Mouse (Mus musculus): ENCODE measurements around the gene Lemd1. TPM values are rescaled to one million over a fixed set of nuclear protein-coding genes. Genes with fewer than 3 reads are reported as not detected.

Lemd1 gene
- polyA plus RNA-seq (2015; fragmentation: Nextera tagmentation; extraction: Ambion mirVana): 0.79 TPM in 1 of 2 replicates, not detected in the other

- H3K4me1 ChIP-seq (ENCODE audit: insufficient read depth, low read depth, low read length): no peaks in the 10 kb centered on the region
- WGBS: 2% methylated on average over 32 of the region's 34 CpGs
- no peak within 1 kb of the TSS for H3K27ac ChIP-seq (ENCODE audit: low read length)
- H3K27me3 ChIP-seq (replicated peaks; ENCODE audit: insufficient read depth, low read length): peaks cover 33% of the 10 kb centered on the region
- H3K9ac ChIP-seq (replicated peaks; ENCODE audit: low read depth): 0 out of 2 replicates have a peak within 1 kb of the TSS, but pooled peaks have one; percentile 23
- peak within 1 kb of the TSS; percentile 53 for H3K4me3 ChIP-seq (ENCODE audit: low read depth, low read length)
- no peaks in the 10 kb centered on the region for H3K36me3 ChIP-seq (ENCODE audit: insufficient read depth, low read length)
- no peaks in the 10 kb centered on the region for H3K9me3 ChIP-seq (ENCODE audit: low read length)
- peak within 1 kb of the TSS; percentile 94 for H3K4me2 ChIP-seq (replicated peaks; ENCODE audit: low read depth, low read length)
- TF ChIP-seq CTCF (IDR thresholded peaks at IDR 0.05) (no peak), EP300 (IDR thresholded peaks at IDR 0.05) (no peak)
- ATAC-seq (no peak), DNase-seq (ENCODE audit: low spot score) (no peak)
Measured at GRCm38 (mm10) chr1:132191093-132191785, at the start of gene Lemd1, which contains the start of gene AC124108.1. TSS of gene Lemd1 (plus strand) at chr1:132191431. TSS of gene AC124108.1 (plus strand) at chr1:132191457.

GRCm38 (mm10) chr1:132141753-132142152 lies 49.5 kb upstream of the Lemd1 start:
- Histone ChIP-seq H3K4me1 (ENCODE audit: insufficient read depth, low read depth, low read length) (peaks cover 19% of the 10 kb centered on the region; the same call in 1 of the 2 replicates), H3K4me2 (replicated peaks; ENCODE audit: low read depth, low read length) (no peak overlapping the region), H3K9me3 (ENCODE audit: low read length) (no peaks in the 10 kb centered on the region), H3K27me3 (replicated peaks; ENCODE audit: insufficient read depth, low read length) (no peaks in the 10 kb centered on the region), H3K36me3 (ENCODE audit: insufficient read depth, low read length) (no peaks in the 10 kb centered on the region), H3K27ac (ENCODE audit: low read length) (no peak overlapping the region), H3K4me3 (ENCODE audit: low read depth, low read length) (no peak overlapping the region), H3K9ac (replicated peaks; ENCODE audit: low read depth) (no peak overlapping the region)
- TF ChIP-seq CTCF (IDR thresholded peaks at IDR 0.05): no peak
- TF ChIP-seq EP300 (IDR thresholded peaks at IDR 0.05): no peak
- 68% methylated on average over 13 of the region's 13 CpGs for WGBS
- ATAC-seq (no peak), DNase-seq (ENCODE audit: low spot score) (no peak)

- Histone ChIP-seq H3K4me3 (ENCODE audit: low read depth, low read length) (no peak overlapping the region), H3K27ac (ENCODE audit: low read length) (no peak overlapping the region), H3K4me2 (replicated peaks; ENCODE audit: low read depth, low read length) (no peak overlapping the region), H3K9me3 (ENCODE audit: low read length) (no peaks in the 10 kb centered on the region), H3K36me3 (ENCODE audit: insufficient read depth, low read length) (no peaks in the 10 kb centered on the region), H3K9ac (replicated peaks; ENCODE audit: low read depth) (no peak overlapping the region), H3K27me3 (replicated peaks; ENCODE audit: insufficient read depth, low read length) (no peaks in the 10 kb centered on the region), H3K4me1 (ENCODE audit: insufficient read depth, low read depth, low read length) (peaks cover 18% of the 10 kb centered on the region; the same call in 1 of the 2 replicates)
- DNase-seq (ENCODE audit: low spot score): peak; percentile 54
- TF ChIP-seq CTCF (IDR thresholded peaks at IDR 0.05) (no peak), EP300 (IDR thresholded peaks at IDR 0.05) (peak; percentile 53; the same call in 1 of the 2 replicates)
- peak; percentile 8; the same call in 1 of the 2 replicates for ATAC-seq
- 27% methylated on average over 5 of the region's 5 CpGs for WGBS
Measured at GRCm38 (mm10) chr1:132143079-132143478, 48.2 kb upstream of the Lemd1 start.

- TF ChIP-seq EP300 (IDR thresholded peaks at IDR 0.05): no peak
- no peak for TF ChIP-seq CTCF (IDR thresholded peaks at IDR 0.05)
- WGBS: 48% methylated on average over 4 of the region's 4 CpGs
- Histone ChIP-seq H3K4me1 (ENCODE audit: insufficient read depth, low read depth, low read length) (peaks cover 13% of the 10 kb centered on the region; the same call in 1 of the 2 replicates), H3K9ac (replicated peaks; ENCODE audit: low read depth) (no peak overlapping the region), H3K9me3 (ENCODE audit: low read length) (no peaks in the 10 kb centered on the region), H3K36me3 (ENCODE audit: insufficient read depth, low read length) (no peaks in the 10 kb centered on the region), H3K4me2 (replicated peaks; ENCODE audit: low read depth, low read length) (no peak overlapping the region), H3K27me3 (replicated peaks; ENCODE audit: insufficient read depth, low read length) (no peaks in the 10 kb centered on the region), H3K4me3 (ENCODE audit: low read depth, low read length) (no peak overlapping the region), H3K27ac (ENCODE audit: low read length) (no peak overlapping the region)
- no peak for ATAC-seq
- DNase-seq (ENCODE audit: low spot score): no peak
Measured at GRCm38 (mm10) chr1:132143730-132144129, 47.5 kb upstream of the Lemd1 start.

GRCm38 (mm10) chr1:132144223-132144622 lies 47.0 kb upstream of the Lemd1 start:
- 35% methylated on average over 2 of the region's 2 CpGs for WGBS
- Histone ChIP-seq H3K27ac (ENCODE audit: low read length) (no peak overlapping the region), H3K4me1 (ENCODE audit: insufficient read depth, low read depth, low read length) (peaks cover 9% of the 10 kb centered on the region; the same call in 1 of the 2 replicates), H3K4me3 (ENCODE audit: low read depth, low read length) (no peak overlapping the region), H3K27me3 (replicated peaks; ENCODE audit: insufficient read depth, low read length) (no peaks in the 10 kb centered on the region), H3K36me3 (ENCODE audit: insufficient read depth, low read length) (no peaks in the 10 kb centered on the region), H3K9ac (replicated peaks; ENCODE audit: low read depth) (no peak overlapping the region), H3K4me2 (replicated peaks; ENCODE audit: low read depth, low read length) (no peak overlapping the region), H3K9me3 (ENCODE audit: low read length) (no peaks in the 10 kb centered on the region)
- ATAC-seq (no peak), DNase-seq (ENCODE audit: low spot score) (no peak)
- no peak for TF ChIP-seq CTCF (IDR thresholded peaks at IDR 0.05)
- no peak for TF ChIP-seq EP300 (IDR thresholded peaks at IDR 0.05)

- H3K9ac ChIP-seq (replicated peaks; ENCODE audit: low read depth): no peak overlapping the region
- ATAC-seq (no peak), DNase-seq (ENCODE audit: low spot score) (no peak)
- no peaks in the 10 kb centered on the region for H3K9me3 ChIP-seq (ENCODE audit: low read length)
- H3K27ac ChIP-seq (ENCODE audit: low read length): no peak overlapping the region
- H3K4me1 ChIP-seq (ENCODE audit: insufficient read depth, low read depth, low read length): peaks cover 4% of the 10 kb centered on the region; the same call in 1 of the 2 replicates
- H3K4me2 ChIP-seq (replicated peaks; ENCODE audit: low read depth, low read length): no peak overlapping the region
- no peak for TF ChIP-seq EP300 (IDR thresholded peaks at IDR 0.05)
- TF ChIP-seq CTCF (IDR thresholded peaks at IDR 0.05): no peak
- H3K27me3 ChIP-seq (replicated peaks; ENCODE audit: insufficient read depth, low read length): no peaks in the 10 kb centered on the region
- 75% methylated on average over 3 of the region's 3 CpGs for WGBS
- H3K36me3 ChIP-seq (ENCODE audit: insufficient read depth, low read length): no peaks in the 10 kb centered on the region
- H3K4me3 ChIP-seq (ENCODE audit: low read depth, low read length): no peak overlapping the region
Measured at GRCm38 (mm10) chr1:132144837-132145236, 46.4 kb upstream of the Lemd1 start.

Measured in lung, postnatal 0 days (tissue).